Mouse (Mus musculus) testis, postnatal 14 days (tissue): ENCODE results near the gene Cabp2.
"Not testable (repeated sequence)": the region's sequence is repeated elsewhere in the genome, so short reads cannot be mapped to it uniquely, and the experiment has no call there.

Experiments used
- DNase-seq: peaks from one replicate; pipeline ENCODE4 v3.0.0; 2021; ENCODE audit warnings: low spot score

The Cabp2 gene

DNA sequence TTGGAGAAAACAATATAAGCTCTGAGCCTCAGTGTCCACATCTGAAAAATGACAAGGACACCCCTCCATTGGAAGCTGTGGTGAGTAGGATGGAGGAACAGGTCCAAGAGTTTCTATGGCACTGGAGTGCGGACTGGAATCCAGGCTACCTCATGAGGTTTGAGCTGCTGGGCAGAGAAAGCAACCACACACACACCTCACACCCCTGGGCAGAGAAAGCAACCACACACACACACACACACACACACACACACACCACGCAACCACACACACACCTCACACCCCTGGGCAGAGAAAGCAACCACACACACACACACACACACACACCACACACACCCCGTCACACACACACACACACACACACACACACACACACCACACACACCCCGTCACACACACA, 43.9 kb downstream of the Cabp2 start:
- DNase-seq, result peak; percentile 31

- DNase-seq, result peak; percentile 99
Measured at GRCm38 (mm10) chr19:4125741-4126696, 44.6 kb downstream of the Cabp2 start, which contains the start of gene Aip. Gene Aip, minus strand, starts transcription at chr19:4125858.

GRCm38 (mm10) chr19:4126759-4127495, 45.5 kb downstream of the Cabp2 start:
- peak; percentile 33 for DNase-seq

GRCm38 (mm10) chr19:4129462-4129861, 48.1 kb downstream of the Cabp2 start:
- no peak for DNase-seq

GRCm38 (mm10) chr19:4130106-4130505, 48.7 kb downstream of the Cabp2 start:
- DNase-seq, result no peak

DNA sequence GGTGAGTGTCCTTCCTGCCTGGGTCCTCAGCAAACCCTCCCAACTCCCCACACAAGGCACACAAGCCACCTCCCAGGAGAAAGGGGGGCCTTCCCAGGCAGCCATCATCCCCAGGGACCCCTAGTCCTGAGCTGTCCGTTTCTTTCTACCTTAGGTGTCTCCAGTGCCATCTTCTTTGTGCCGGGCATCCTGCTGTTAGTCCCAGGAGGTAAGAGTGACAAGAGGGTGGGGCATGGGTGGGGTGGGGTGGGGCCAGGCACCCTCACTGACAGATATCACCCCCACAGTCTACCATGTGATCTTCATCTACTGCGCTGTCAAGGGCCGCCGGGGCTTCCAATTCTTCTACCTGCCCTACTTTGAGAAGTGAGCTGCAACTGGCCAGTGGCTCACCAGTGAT, 49.7 kb downstream of the Cabp2 start:
- no peak for DNase-seq

DNA sequence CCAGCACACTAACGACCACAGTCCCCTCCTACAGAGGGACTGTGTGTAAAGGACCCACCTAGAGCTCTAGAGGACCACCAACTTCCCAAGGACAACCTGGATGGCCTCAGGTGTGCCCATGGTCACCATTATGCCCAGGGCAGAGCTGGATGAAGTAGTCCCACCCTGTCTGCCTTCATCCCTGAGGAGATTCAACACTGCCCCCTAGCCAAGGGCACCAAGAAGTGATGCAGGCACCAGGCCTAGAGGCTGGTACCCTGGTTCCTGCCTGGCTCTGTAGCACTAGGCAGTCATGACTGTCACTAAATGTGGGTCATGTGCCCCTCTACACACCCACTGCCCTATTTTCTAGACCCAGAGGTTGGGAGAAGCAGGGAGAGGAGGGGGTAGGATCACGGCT, 50.4 kb downstream of the Cabp2 start:
- DNase-seq, result no peak

DNA sequence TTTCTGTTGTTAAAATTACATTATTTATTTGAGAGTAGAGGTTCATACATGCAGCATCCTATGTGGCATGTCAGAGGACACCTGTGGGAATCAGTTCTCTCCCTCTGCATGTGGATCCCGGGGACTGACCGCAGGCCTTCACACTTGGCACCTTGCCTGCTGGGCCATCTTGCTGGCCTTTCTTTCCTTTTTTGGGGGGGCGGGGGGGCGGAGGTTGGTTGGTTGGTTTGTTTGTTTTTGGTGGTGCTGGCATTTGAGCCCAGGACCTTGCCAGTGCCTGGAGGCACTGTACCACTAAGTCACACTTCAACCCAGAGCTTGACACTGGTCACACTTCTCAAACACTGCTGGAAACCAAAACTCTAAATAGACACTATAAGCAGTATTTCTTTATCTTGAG, 53.0 kb downstream of the Cabp2 start:
- DNase-seq, result no peak

DNA sequence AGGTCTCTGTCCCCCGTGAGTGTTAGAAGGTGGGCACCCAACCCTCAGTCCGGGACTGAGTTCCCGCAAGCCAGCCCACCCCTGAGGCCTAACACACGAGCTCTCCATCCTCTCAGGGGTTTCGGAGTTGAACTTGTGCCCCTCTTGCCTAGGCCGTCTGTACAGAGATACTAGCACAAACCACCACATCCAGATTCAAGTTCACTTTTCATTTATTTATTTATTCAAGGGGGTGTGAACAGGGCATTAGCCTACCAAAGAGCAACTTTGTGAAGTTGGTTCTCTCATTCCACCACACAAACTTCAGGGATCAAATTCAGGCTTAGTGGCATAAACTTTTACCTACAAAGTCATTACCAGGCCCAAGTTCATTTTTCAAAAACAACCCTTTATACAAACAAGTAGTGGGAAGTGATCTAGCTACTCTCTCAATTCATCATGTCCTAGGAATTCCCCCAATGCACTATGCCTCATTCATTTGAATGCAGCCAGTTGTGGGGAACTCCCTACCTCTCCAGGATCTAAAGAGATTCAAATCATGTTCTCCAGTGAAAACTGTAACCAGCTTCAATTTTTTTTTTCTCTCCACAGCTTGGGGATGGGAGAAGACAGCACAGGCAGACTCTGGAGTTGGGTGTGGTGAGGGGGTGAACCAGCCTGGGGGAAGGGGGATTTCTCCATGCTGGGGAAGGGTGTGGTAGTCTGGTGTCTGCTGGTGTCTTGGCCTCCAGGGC, 54.0 kb downstream of the Cabp2 start:
- DNase-seq, result not testable (repeated sequence)

DNA sequence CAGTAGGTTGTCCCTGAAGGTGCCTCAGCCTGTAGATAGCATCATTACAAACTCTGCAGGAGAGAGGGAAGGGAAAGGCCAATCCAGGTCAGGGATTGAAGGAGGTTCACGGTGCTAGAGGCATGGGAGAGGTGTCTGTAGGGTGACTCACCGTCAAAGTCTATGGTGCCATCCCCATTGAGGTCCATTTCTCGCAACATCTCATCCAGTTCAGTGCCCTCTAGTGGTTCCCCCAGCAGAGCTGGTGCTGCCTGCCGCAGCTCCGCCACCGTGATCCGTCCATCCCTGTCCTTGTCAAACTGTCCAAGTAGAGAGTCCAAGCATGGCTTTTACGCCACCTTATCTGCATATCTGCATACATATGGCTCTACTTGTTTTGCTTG, 54.6 kb downstream of the Cabp2 start:
- DNase-seq, result not testable (repeated sequence)

DNA sequence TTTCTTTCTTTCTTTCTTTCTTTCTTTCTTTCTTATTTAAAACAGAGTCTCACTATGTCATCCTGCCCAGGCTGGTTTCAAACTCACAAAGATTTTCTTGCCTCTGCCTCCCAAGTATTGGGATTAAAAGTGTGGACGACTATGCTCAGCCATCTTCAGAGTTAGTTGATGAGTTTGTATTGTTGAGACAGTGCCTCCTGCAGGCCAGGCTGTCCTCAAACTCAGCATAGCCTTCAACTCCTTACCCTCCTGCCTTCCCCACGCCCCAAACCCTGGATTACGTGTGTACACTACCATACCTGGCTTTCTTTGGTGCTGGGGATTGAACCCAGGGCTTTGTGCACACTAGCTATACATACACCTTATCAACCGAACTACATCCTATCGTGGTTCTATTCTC, 55.1 kb downstream of the Cabp2 start:
- DNase-seq, result no peak
